Mouse (Mus musculus): ENCODE measurements at regions not wholly inside any gene's neighbourhood (a gene's known extent, or its start where the extent isn't known, plus 50 kb on each side); places are given as distances from the start of the nearest gene placed in this dataset.

GRCm38 (mm10) chr8:7489948-7490347 is 1171.1 kb downstream of the Efnb2 start:
- Histone ChIP-seq H3K4me1 (ENCODE audit: control insufficient read depth, insufficient read depth, low read length) (no peaks in the 10 kb centered on the region), H3K36me3 (ENCODE audit: control insufficient read depth, insufficient read depth, low read length) (no peaks in the 10 kb centered on the region), H3K9ac (ENCODE audit: low read length) (no peak overlapping the region), H3K4me3 (ENCODE audit: low read depth, low read length) (no peak overlapping the region), H3K27me3 (ENCODE audit: control insufficient read depth, insufficient read depth, low read length) (no peaks in the 10 kb centered on the region), H3K9me3 (ENCODE audit: control insufficient read depth, low read length) (no peaks in the 10 kb centered on the region), H3K4me2 (no peak overlapping the region), H3K27ac (ENCODE audit: low read depth, low read length) (no peak overlapping the region)
- 90% methylated on average over 1 of the region's 1 CpGs for WGBS
- DNase-seq (ENCODE audit: low spot score, missing footprints), result no peak
- no peak for ATAC-seq (ENCODE audit: low FRiP score)

- H3K9ac ChIP-seq (ENCODE audit: low read length), result no peak overlapping the region
- ATAC-seq (ENCODE audit: low FRiP score) (0 out of 2 replicates have a peak, but pooled peaks have one; percentile 61), DNase-seq (ENCODE audit: low spot score, missing footprints) (no peak)
- WGBS, result 39% methylated on average over 7 of the region's 7 CpGs
- no peak overlapping the region for H3K27ac ChIP-seq (ENCODE audit: low read depth, low read length)
- H3K4me1 ChIP-seq (ENCODE audit: control insufficient read depth, insufficient read depth, low read length), result 0 out of 2 replicates have a peak, but pooled peaks cover 2% of the 10 kb centered on the region
- no peaks in the 10 kb centered on the region for H3K27me3 ChIP-seq (ENCODE audit: control insufficient read depth, insufficient read depth, low read length)
- no peaks in the 10 kb centered on the region for H3K36me3 ChIP-seq (ENCODE audit: control insufficient read depth, insufficient read depth, low read length)
- H3K9me3 ChIP-seq (ENCODE audit: control insufficient read depth, low read length), result no peaks in the 10 kb centered on the region
- H3K4me2 ChIP-seq, result no peak overlapping the region
- no peak overlapping the region for H3K4me3 ChIP-seq (ENCODE audit: low read depth, low read length)
Observed at GRCm38 (mm10) chr8:7472153-7472796, 1188.8 kb downstream of the Efnb2 start.

DNA sequence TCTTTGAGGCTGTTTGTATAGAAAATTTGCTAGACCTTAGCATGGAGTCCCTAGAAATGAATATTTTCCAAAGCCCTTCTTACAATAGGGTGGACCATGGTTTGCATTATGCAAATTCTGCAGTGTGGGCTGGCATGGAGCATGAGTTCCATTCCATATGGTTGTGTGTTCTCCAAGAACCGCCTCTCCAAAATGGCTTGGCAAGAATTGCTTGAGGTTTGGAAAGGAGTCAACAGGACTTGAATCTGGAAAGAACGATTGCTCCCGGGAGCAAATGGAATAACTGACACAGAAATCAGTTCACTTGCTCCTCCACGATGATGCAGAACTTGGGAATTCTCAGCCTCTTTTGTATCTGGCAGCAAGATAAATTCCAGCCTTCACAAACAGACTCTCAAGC is 1191.8 kb downstream of the Efnb2 start:
- Histone ChIP-seq H3K9ac (ENCODE audit: low read length) (no peak overlapping the region), H3K4me1 (ENCODE audit: control insufficient read depth, insufficient read depth, low read length) (0 out of 2 replicates have a peak, but pooled peaks cover 2% of the 10 kb centered on the region), H3K4me3 (ENCODE audit: low read depth, low read length) (no peak overlapping the region), H3K36me3 (ENCODE audit: control insufficient read depth, insufficient read depth, low read length) (no peaks in the 10 kb centered on the region), H3K9me3 (ENCODE audit: control insufficient read depth, low read length) (no peaks in the 10 kb centered on the region), H3K27ac (ENCODE audit: low read depth, low read length) (no peak overlapping the region), H3K4me2 (no peak overlapping the region), H3K27me3 (ENCODE audit: control insufficient read depth, insufficient read depth, low read length) (no peaks in the 10 kb centered on the region)
- 92% methylated on average over 4 of the region's 4 CpGs for WGBS
- ATAC-seq (ENCODE audit: low FRiP score) (no peak), DNase-seq (ENCODE audit: low spot score, missing footprints) (no peak)

- H3K4me1 ChIP-seq (ENCODE audit: control insufficient read depth, insufficient read depth, low read length), result no peaks in the 10 kb centered on the region
- no peak overlapping the region for H3K4me3 ChIP-seq (ENCODE audit: low read depth, low read length)
- H3K36me3 ChIP-seq (ENCODE audit: control insufficient read depth, insufficient read depth, low read length), result no peaks in the 10 kb centered on the region
- no peak overlapping the region for H3K4me2 ChIP-seq
- H3K27me3 ChIP-seq (ENCODE audit: control insufficient read depth, insufficient read depth, low read length), result no peaks in the 10 kb centered on the region
- 75% methylated on average over 1 of the region's 1 CpGs for WGBS
- no peak overlapping the region for H3K9ac ChIP-seq (ENCODE audit: low read length)
- no peak for ATAC-seq (ENCODE audit: low FRiP score)
- no peak overlapping the region for H3K27ac ChIP-seq (ENCODE audit: low read depth, low read length)
- DNase-seq (ENCODE audit: low spot score, missing footprints), result no peak
- no peaks in the 10 kb centered on the region for H3K9me3 ChIP-seq (ENCODE audit: control insufficient read depth, low read length)
Observed at GRCm38 (mm10) chr8:7462798-7463197, 1198.2 kb downstream of the Efnb2 start.

DNA sequence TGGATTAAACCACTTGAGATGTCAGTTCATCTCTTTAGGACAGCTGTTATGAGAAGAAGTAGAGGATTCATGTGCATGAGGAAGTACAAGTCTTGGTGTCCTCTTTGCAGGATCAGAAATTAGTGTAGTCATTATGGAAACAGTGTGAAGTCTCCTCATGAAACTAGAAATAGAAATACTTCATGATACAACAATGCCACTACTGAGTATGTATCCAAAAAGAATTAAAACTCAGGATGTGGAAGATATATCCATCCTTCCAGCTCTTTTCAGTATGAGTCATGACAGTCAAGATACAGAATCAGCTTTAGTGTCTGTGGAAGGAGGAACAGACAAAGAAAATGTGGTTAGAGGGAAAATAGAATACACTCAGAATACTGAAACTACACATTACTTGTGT is 1211.7 kb downstream of the Efnb2 start:
- Histone ChIP-seq H3K4me3 (ENCODE audit: low read depth, low read length) (no peak overlapping the region), H3K9me3 (ENCODE audit: control insufficient read depth, low read length) (no peaks in the 10 kb centered on the region), H3K4me2 (no peak overlapping the region), H3K4me1 (ENCODE audit: control insufficient read depth, insufficient read depth, low read length) (no peaks in the 10 kb centered on the region), H3K27me3 (ENCODE audit: control insufficient read depth, insufficient read depth, low read length) (no peaks in the 10 kb centered on the region), H3K9ac (ENCODE audit: low read length) (no peak overlapping the region), H3K36me3 (ENCODE audit: control insufficient read depth, insufficient read depth, low read length) (no peaks in the 10 kb centered on the region), H3K27ac (ENCODE audit: low read depth, low read length) (no peak overlapping the region)
- ATAC-seq (ENCODE audit: low FRiP score) (no peak), DNase-seq (ENCODE audit: low spot score, missing footprints) (no peak)

GRCm38 (mm10) chr8:7447026-7447425 is 1214.0 kb downstream of the Efnb2 start:
- H3K4me2 ChIP-seq, result no peak overlapping the region
- no peak overlapping the region for H3K27ac ChIP-seq (ENCODE audit: low read depth, low read length)
- DNase-seq (ENCODE audit: low spot score, missing footprints) (no peak), ATAC-seq (ENCODE audit: low FRiP score) (no peak)
- WGBS, result 50% methylated on average over 1 of the region's 1 CpGs
- H3K4me3 ChIP-seq (ENCODE audit: low read depth, low read length), result no peak overlapping the region
- no peaks in the 10 kb centered on the region for H3K27me3 ChIP-seq (ENCODE audit: control insufficient read depth, insufficient read depth, low read length)
- no peaks in the 10 kb centered on the region for H3K36me3 ChIP-seq (ENCODE audit: control insufficient read depth, insufficient read depth, low read length)
- H3K9me3 ChIP-seq (ENCODE audit: control insufficient read depth, low read length), result no peaks in the 10 kb centered on the region
- no peak overlapping the region for H3K9ac ChIP-seq (ENCODE audit: low read length)
- no peaks in the 10 kb centered on the region for H3K4me1 ChIP-seq (ENCODE audit: control insufficient read depth, insufficient read depth, low read length)

GRCm38 (mm10) chr8:7440829-7441228 is 1220.2 kb downstream of the Efnb2 start:
- Histone ChIP-seq H3K4me1 (ENCODE audit: control insufficient read depth, insufficient read depth, low read length) (peaks cover 7% of the 10 kb centered on the region), H3K27ac (ENCODE audit: low read depth, low read length) (no peak overlapping the region), H3K4me3 (ENCODE audit: low read depth, low read length) (no peak overlapping the region), H3K36me3 (ENCODE audit: control insufficient read depth, insufficient read depth, low read length) (no peaks in the 10 kb centered on the region), H3K27me3 (ENCODE audit: control insufficient read depth, insufficient read depth, low read length) (no peaks in the 10 kb centered on the region), H3K4me2 (no peak overlapping the region), H3K9me3 (ENCODE audit: control insufficient read depth, low read length) (no peaks in the 10 kb centered on the region), H3K9ac (ENCODE audit: low read length) (no peak overlapping the region)
- ATAC-seq (ENCODE audit: low FRiP score), result peak; percentile 24; the same call in 1 of the 2 replicates
- DNase-seq (ENCODE audit: low spot score, missing footprints), result no peak

- 10% methylated on average over 4 of the region's 4 CpGs for WGBS
Observed at GRCm38 (mm10) chr8:7440278-7440684, 1220.8 kb downstream of the Efnb2 start.

DNA sequence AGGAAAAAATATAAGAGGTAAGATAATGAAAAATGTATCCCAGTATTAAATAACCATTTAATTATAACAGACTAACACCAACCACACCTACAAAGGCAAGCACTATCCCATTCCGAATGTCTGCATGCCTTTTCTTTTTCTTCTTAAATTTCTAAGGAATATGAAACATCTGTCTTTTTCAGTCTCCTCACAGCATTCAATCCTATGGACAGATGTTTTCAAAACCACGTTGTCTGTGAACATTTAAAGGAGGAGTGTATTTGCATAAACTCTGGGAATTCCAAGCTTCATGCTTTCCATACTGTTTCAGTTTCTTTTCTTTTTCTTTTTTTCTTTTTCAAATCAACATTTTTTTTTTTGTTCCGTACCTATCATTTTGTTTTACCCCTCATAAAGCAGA is 1221.2 kb downstream of the Efnb2 start:
- Histone ChIP-seq H3K27ac (ENCODE audit: low read depth, low read length) (no peak overlapping the region), H3K4me2 (no peak overlapping the region), H3K27me3 (ENCODE audit: control insufficient read depth, insufficient read depth, low read length) (no peaks in the 10 kb centered on the region), H3K4me3 (ENCODE audit: low read depth, low read length) (no peak overlapping the region), H3K36me3 (ENCODE audit: control insufficient read depth, insufficient read depth, low read length) (no peaks in the 10 kb centered on the region), H3K9ac (ENCODE audit: low read length) (no peak overlapping the region), H3K4me1 (ENCODE audit: control insufficient read depth, insufficient read depth, low read length) (peaks cover 7% of the 10 kb centered on the region), H3K9me3 (ENCODE audit: control insufficient read depth, low read length) (no peaks in the 10 kb centered on the region)
- 27% methylated on average over 3 of the region's 3 CpGs for WGBS
- peak; percentile 63 for ATAC-seq (ENCODE audit: low FRiP score)
- DNase-seq (ENCODE audit: low spot score, missing footprints), result no peak

More at GRCm38 (mm10) chr8:7440278-7440684, 1220.8 kb downstream of the Efnb2 start:
- Histone ChIP-seq H3K4me3 (ENCODE audit: low read depth, low read length) (no peak overlapping the region), H3K4me2 (no peak overlapping the region), H3K27me3 (ENCODE audit: control insufficient read depth, insufficient read depth, low read length) (no peaks in the 10 kb centered on the region), H3K9ac (ENCODE audit: low read length) (no peak overlapping the region), H3K9me3 (ENCODE audit: control insufficient read depth, low read length) (no peaks in the 10 kb centered on the region), H3K36me3 (ENCODE audit: control insufficient read depth, insufficient read depth, low read length) (no peaks in the 10 kb centered on the region), H3K27ac (ENCODE audit: low read depth, low read length) (no peak overlapping the region), H3K4me1 (ENCODE audit: control insufficient read depth, insufficient read depth, low read length) (peaks cover 7% of the 10 kb centered on the region)
- ATAC-seq (ENCODE audit: low FRiP score) (peak; percentile 92), DNase-seq (ENCODE audit: low spot score, missing footprints) (peak; percentile 89)
